Mouse (Mus musculus): ENCODE results near the gene Diexf. TPM values are rescaled to one million over a fixed set of nuclear protein-coding genes. Genes with fewer than 3 reads are reported as not detected.

Diexf gene
- polyA plus RNA-seq, 1 experiment from 2014 or later, result 11.1 TPM

- DNase-seq (ENCODE audit: low spot score), result no peak
- H3K9me3 ChIP-seq (replicated peaks; ENCODE audit: control insufficient read depth, low read length), result no peaks in the 10 kb centered on the region
- H3K27ac ChIP-seq (replicated peaks; ENCODE audit: low read depth, low read length), result no peak overlapping the region
- H3K4me1 ChIP-seq (ENCODE audit: control insufficient read depth, insufficient read depth, low read length), result no peaks in the 10 kb centered on the region
- no peaks in the 10 kb centered on the region for H3K27me3 ChIP-seq (ENCODE audit: control insufficient read depth, insufficient read depth, low read length)
- no peaks in the 10 kb centered on the region for H3K36me3 ChIP-seq (replicated peaks; ENCODE audit: control insufficient read depth, insufficient read depth, low read depth, low read length)
- H3K4me2 ChIP-seq (ENCODE audit: low read depth, low read length), result no peak overlapping the region
- no peak overlapping the region for H3K4me3 ChIP-seq (ENCODE audit: low read depth, low read length)
- ATAC-seq (replicated peaks; ENCODE audit: insufficient number of reproducible peaks, low FRiP score, low TSS enrichment, low read depth), result no peak
- WGBS, result 65% methylated on average over 5 of the region's 5 CpGs
- no peak overlapping the region for H3K9ac ChIP-seq (replicated peaks; ENCODE audit: low read length)
Measured at GRCm38 (mm10) chr1:193085541-193086020, 44.5 kb downstream of the Diexf start.

GRCm38 (mm10) chr1:193084016-193084415 is 46.1 kb downstream of the Diexf start:
- Histone ChIP-seq H3K27ac (replicated peaks; ENCODE audit: low read depth, low read length) (no peak overlapping the region), H3K4me3 (ENCODE audit: low read depth, low read length) (no peak overlapping the region), H3K4me2 (ENCODE audit: low read depth, low read length) (no peak overlapping the region), H3K9ac (replicated peaks; ENCODE audit: low read length) (no peak overlapping the region), H3K36me3 (replicated peaks; ENCODE audit: control insufficient read depth, insufficient read depth, low read depth, low read length) (no peaks in the 10 kb centered on the region), H3K27me3 (ENCODE audit: control insufficient read depth, insufficient read depth, low read length) (no peaks in the 10 kb centered on the region), H3K4me1 (ENCODE audit: control insufficient read depth, insufficient read depth, low read length) (no peaks in the 10 kb centered on the region), H3K9me3 (replicated peaks; ENCODE audit: control insufficient read depth, low read length) (no peaks in the 10 kb centered on the region)
- no peak for DNase-seq (ENCODE audit: low spot score)
- no peak for ATAC-seq (replicated peaks; ENCODE audit: insufficient number of reproducible peaks, low FRiP score, low TSS enrichment, low read depth)
- 94% methylated on average over 1 of the region's 1 CpGs for WGBS

- H3K4me3 ChIP-seq (ENCODE audit: low read depth, low read length), result no peak overlapping the region
- H3K4me1 ChIP-seq (ENCODE audit: control insufficient read depth, insufficient read depth, low read length), result no peaks in the 10 kb centered on the region
- H3K27ac ChIP-seq (replicated peaks; ENCODE audit: low read depth, low read length), result no peak overlapping the region
- H3K36me3 ChIP-seq (replicated peaks; ENCODE audit: control insufficient read depth, insufficient read depth, low read depth, low read length), result no peaks in the 10 kb centered on the region
- no peaks in the 10 kb centered on the region for H3K9me3 ChIP-seq (replicated peaks; ENCODE audit: control insufficient read depth, low read length)
- H3K27me3 ChIP-seq (ENCODE audit: control insufficient read depth, insufficient read depth, low read length), result no peaks in the 10 kb centered on the region
- DNase-seq (ENCODE audit: low spot score), result no peak
- H3K4me2 ChIP-seq (ENCODE audit: low read depth, low read length), result no peak overlapping the region
- H3K9ac ChIP-seq (replicated peaks; ENCODE audit: low read length), result no peak overlapping the region
- ATAC-seq (replicated peaks; ENCODE audit: insufficient number of reproducible peaks, low FRiP score, low TSS enrichment, low read depth), result no peak
- WGBS, result 72% methylated on average over 7 of the region's 7 CpGs
Measured at GRCm38 (mm10) chr1:193083051-193083450, 47.0 kb downstream of the Diexf start.

- Histone ChIP-seq H3K9me3 (replicated peaks; ENCODE audit: control insufficient read depth, low read length) (no peaks in the 10 kb centered on the region), H3K4me3 (ENCODE audit: low read depth, low read length) (no peak overlapping the region), H3K4me2 (ENCODE audit: low read depth, low read length) (no peak overlapping the region), H3K27ac (replicated peaks; ENCODE audit: low read depth, low read length) (no peak overlapping the region), H3K4me1 (ENCODE audit: control insufficient read depth, insufficient read depth, low read length) (no peaks in the 10 kb centered on the region), H3K9ac (replicated peaks; ENCODE audit: low read length) (no peak overlapping the region), H3K27me3 (ENCODE audit: control insufficient read depth, insufficient read depth, low read length) (no peaks in the 10 kb centered on the region), H3K36me3 (replicated peaks; ENCODE audit: control insufficient read depth, insufficient read depth, low read depth, low read length) (no peaks in the 10 kb centered on the region)
- WGBS, result 47% methylated on average over 10 of the region's 10 CpGs
- no peak for DNase-seq (ENCODE audit: low spot score)
- ATAC-seq (replicated peaks; ENCODE audit: insufficient number of reproducible peaks, low FRiP score, low TSS enrichment, low read depth), result no peak
Measured at GRCm38 (mm10) chr1:193082311-193082921, 47.7 kb downstream of the Diexf start.

GRCm38 (mm10) chr1:193062618-193063017 is 67.5 kb downstream of the Diexf start:
- no peak overlapping the region for H3K4me2 ChIP-seq (ENCODE audit: low read depth, low read length)
- no peak for ATAC-seq (replicated peaks; ENCODE audit: insufficient number of reproducible peaks, low FRiP score, low TSS enrichment, low read depth)
- no peaks in the 10 kb centered on the region for H3K4me1 ChIP-seq (ENCODE audit: control insufficient read depth, insufficient read depth, low read length)
- no peaks in the 10 kb centered on the region for H3K36me3 ChIP-seq (replicated peaks; ENCODE audit: control insufficient read depth, insufficient read depth, low read depth, low read length)
- no peaks in the 10 kb centered on the region for H3K9me3 ChIP-seq (replicated peaks; ENCODE audit: control insufficient read depth, low read length)
- no peaks in the 10 kb centered on the region for H3K27me3 ChIP-seq (ENCODE audit: control insufficient read depth, insufficient read depth, low read length)
- H3K4me3 ChIP-seq (ENCODE audit: low read depth, low read length), result no peak overlapping the region
- no peak overlapping the region for H3K27ac ChIP-seq (replicated peaks; ENCODE audit: low read depth, low read length)
- 89% methylated on average over 3 of the region's 3 CpGs for WGBS
- H3K9ac ChIP-seq (replicated peaks; ENCODE audit: low read length), result no peak overlapping the region
- DNase-seq (ENCODE audit: low spot score), result no peak

- ATAC-seq (replicated peaks; ENCODE audit: insufficient number of reproducible peaks, low FRiP score, low TSS enrichment, low read depth) (no peak), DNase-seq (ENCODE audit: low spot score) (no peak)
- no peaks in the 10 kb centered on the region for H3K27me3 ChIP-seq (ENCODE audit: control insufficient read depth, insufficient read depth, low read length)
- H3K4me2 ChIP-seq (ENCODE audit: low read depth, low read length), result no peak overlapping the region
- H3K36me3 ChIP-seq (replicated peaks; ENCODE audit: control insufficient read depth, insufficient read depth, low read depth, low read length), result no peaks in the 10 kb centered on the region
- no peaks in the 10 kb centered on the region for H3K4me1 ChIP-seq (ENCODE audit: control insufficient read depth, insufficient read depth, low read length)
- no peak overlapping the region for H3K27ac ChIP-seq (replicated peaks; ENCODE audit: low read depth, low read length)
- no peak overlapping the region for H3K9ac ChIP-seq (replicated peaks; ENCODE audit: low read length)
- 81% methylated on average over 2 of the region's 2 CpGs for WGBS
- H3K4me3 ChIP-seq (ENCODE audit: low read depth, low read length), result no peak overlapping the region
- no peaks in the 10 kb centered on the region for H3K9me3 ChIP-seq (replicated peaks; ENCODE audit: control insufficient read depth, low read length)
Measured at GRCm38 (mm10) chr1:193060167-193060566, 69.9 kb downstream of the Diexf start.

GRCm38 (mm10) chr1:193059596-193059995 is 70.5 kb downstream of the Diexf start:
- 81% methylated on average over 5 of the region's 5 CpGs for WGBS
- Histone ChIP-seq H3K27ac (replicated peaks; ENCODE audit: low read depth, low read length) (no peak overlapping the region), H3K9me3 (replicated peaks; ENCODE audit: control insufficient read depth, low read length) (no peaks in the 10 kb centered on the region)

GRCm38 (mm10) chr1:193054401-193054800 is 75.7 kb downstream of the Diexf start:
- no peaks in the 10 kb centered on the region for H3K36me3 ChIP-seq (replicated peaks; ENCODE audit: control insufficient read depth, insufficient read depth, low read depth, low read length)
- H3K27me3 ChIP-seq (ENCODE audit: control insufficient read depth, insufficient read depth, low read length), result no peaks in the 10 kb centered on the region
- H3K27ac ChIP-seq (replicated peaks; ENCODE audit: low read depth, low read length), result no peak overlapping the region
- 55% methylated on average over 5 of the region's 5 CpGs for WGBS
- H3K9ac ChIP-seq (replicated peaks; ENCODE audit: low read length), result no peak overlapping the region
- DNase-seq (ENCODE audit: low spot score), result peak; percentile 49
- no peak overlapping the region for H3K4me3 ChIP-seq (ENCODE audit: low read depth, low read length)
- H3K4me1 ChIP-seq (ENCODE audit: control insufficient read depth, insufficient read depth, low read length), result no peaks in the 10 kb centered on the region
- no peaks in the 10 kb centered on the region for H3K9me3 ChIP-seq (replicated peaks; ENCODE audit: control insufficient read depth, low read length)
- H3K4me2 ChIP-seq (ENCODE audit: low read depth, low read length), result no peak overlapping the region
- no peak for ATAC-seq (replicated peaks; ENCODE audit: insufficient number of reproducible peaks, low FRiP score, low TSS enrichment, low read depth)

More at GRCm38 (mm10) chr1:193059596-193059995, 70.5 kb downstream of the Diexf start:
- DNase-seq (ENCODE audit: low spot score), result no peak
- no peaks in the 10 kb centered on the region for H3K36me3 ChIP-seq (replicated peaks; ENCODE audit: control insufficient read depth, insufficient read depth, low read depth, low read length)
- no peak overlapping the region for H3K9ac ChIP-seq (replicated peaks; ENCODE audit: low read length)
- no peaks in the 10 kb centered on the region for H3K27me3 ChIP-seq (ENCODE audit: control insufficient read depth, insufficient read depth, low read length)
- no peaks in the 10 kb centered on the region for H3K4me1 ChIP-seq (ENCODE audit: control insufficient read depth, insufficient read depth, low read length)
- no peak overlapping the region for H3K4me2 ChIP-seq (ENCODE audit: low read depth, low read length)
- ATAC-seq (replicated peaks; ENCODE audit: insufficient number of reproducible peaks, low FRiP score, low TSS enrichment, low read depth), result no peak
- H3K4me3 ChIP-seq (ENCODE audit: low read depth, low read length), result no peak overlapping the region
